Mouse (Mus musculus): ENCODE measurements around the gene Scn9a. TPM values are rescaled to one million over a fixed set of nuclear protein-coding genes. Genes with fewer than 3 reads are reported as not detected.
A peak's percentile ranks its signal among the peaks of the same experiment; 100 is the strongest.

Gene Scn9a
- total RNA-seq, 4 experiments from 2014 or later: 3.7 to 4.0 (median 3.9) TPM

DNA sequence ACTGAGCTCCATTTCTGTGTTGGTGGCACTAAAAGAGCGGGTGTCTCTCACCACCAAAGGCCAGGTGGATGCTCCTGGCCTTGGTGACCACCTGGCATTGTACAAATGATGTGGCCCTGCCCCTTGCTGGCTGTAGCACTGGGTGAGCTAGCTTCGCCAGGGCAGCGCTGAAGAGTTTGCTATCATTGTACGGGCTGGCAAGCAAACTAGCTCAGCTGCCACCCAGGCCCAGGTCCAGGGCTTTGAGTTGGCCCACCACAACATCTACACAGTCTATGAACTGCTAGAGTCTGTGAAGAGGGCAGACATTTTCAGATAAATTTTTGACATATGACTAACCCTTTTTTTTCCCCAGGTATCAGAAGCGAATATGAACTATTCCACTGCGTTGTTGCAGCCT is 170.8 kb downstream of the Scn9a start:
- no peak for DNase-seq (ENCODE audit: low spot score in 2 of 2)

DNA sequence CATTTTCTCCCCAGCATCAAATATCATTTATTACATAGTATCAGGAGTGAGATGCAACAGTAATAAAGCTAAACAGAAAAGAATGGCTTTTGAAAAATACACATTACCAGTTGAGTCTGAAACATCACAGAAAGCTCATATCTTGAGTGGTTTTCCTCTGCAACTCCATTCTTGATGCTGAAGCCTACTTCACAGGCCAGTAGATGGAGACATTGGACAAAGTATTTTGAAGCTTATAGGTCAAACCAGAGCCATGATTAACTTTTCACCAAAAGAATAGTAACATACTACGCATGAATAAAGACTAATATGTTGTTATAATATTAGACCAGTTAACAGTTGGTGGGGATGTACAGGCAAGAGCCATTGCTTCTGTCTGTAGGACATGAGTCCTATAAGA is 172.3 kb downstream of the Scn9a start:
- no peak for DNase-seq (ENCODE audit: low spot score in 2 of 2)

DNA sequence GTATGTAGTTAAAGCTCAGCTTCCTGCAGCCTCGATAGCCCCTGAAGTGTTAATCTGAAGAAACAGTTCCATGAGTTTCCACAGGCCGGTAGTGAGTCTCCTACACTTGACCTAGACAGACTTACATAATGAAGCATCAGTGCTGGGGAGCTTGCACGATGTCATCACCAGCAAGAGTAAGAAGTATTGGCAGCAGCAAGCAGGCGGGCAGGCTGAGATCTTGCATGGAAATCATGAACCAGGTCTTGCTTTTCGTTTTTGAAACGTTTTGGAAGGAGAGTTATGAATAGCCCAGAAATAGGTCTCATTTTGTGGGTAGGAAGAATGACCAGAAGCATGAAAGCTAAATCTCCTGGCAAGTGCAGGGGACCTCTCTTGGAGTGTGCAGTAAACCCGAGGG is 194.1 kb downstream of the Scn9a start, which contains the start of gene Scn1a:
TSS of gene Scn1a (minus strand) at position 130 of the 400 bp plus-strand sequence.
- peak; percentile 21 to 27 for DNase-seq (ENCODE audit: low spot score in 2 of 2)

DNA sequence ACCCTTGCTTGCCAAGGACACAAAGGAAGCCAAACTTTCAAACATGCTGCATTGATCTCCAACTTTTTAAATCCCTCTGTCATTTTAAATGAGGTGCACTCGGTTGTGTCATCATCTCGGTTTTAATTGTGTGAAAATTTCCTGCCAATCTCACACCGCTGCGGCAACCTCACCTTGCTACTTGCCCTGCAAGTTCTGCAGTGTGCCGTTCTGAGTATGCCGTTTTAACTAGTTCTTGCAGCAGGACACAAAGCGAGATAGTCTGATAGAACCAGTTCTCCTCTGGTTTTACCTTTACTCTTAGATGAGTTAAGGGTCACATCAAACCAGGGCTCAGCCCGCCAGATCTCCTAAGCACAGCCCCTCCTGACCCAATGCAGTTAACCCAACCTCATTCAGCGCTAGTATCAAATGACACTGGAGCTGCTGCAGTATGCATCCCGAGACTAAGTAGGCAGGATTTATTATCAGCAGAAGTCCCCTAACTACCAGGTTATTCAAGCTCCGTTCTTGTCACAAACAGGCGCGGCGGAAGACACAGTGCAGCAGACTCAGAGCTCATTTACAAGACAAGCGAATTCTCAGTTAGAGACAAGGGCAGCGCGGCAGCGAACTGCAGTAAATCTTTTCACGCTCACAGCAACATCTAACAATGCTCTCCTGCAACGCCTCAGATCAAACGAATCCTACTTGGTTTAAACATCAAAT is 194.8 kb downstream of the Scn9a start:
- no peak for DNase-seq (ENCODE audit: low spot score in 2 of 2)

DNA sequence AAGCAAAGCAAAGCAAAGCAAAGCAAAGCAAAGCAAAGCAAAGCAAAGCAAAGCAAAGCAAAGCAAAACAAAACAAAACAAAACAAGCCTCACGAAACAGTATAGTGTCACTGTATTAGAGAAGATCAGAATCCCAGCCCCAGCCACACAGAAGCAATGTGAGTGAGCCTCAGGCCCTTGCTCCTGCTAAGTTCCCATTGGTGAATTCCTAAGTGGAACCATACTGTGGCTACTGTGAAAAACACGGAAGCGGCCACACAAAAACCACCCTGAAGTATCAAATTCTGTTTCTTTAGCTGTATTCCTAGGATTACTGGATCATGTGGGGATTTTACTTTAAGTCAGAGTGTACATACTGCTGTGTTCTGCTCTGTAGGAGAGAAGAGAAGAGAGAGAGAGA is 198.5 kb downstream of the Scn9a start:
- DNase-seq (ENCODE audit: low spot score in 2 of 2): no peak

Other genes starting within 250 kb of the Scn9a start
- 100 to 1,000 TPM; 108 to 135 (median 114) TPM for gene Scn1a, start 194.1 kb downstream of the Scn9a start, total RNA-seq (2022)
- gene Scn7a, start 150.0 kb upstream of the Scn9a start, total RNA-seq (2022): 1 to 10 TPM; 1.8 to 2.7 (median 2.2) TPM

Data from left cerebral cortex, adult 8-10 months (tissue).